Mouse (Mus musculus): ENCODE measurements around the gene Dtd1.
"Not testable (repeated sequence)": the region's sequence is repeated elsewhere in the genome, so short reads cannot be mapped to it uniquely, and the experiment has no call there.

Dtd1 gene

DNA sequence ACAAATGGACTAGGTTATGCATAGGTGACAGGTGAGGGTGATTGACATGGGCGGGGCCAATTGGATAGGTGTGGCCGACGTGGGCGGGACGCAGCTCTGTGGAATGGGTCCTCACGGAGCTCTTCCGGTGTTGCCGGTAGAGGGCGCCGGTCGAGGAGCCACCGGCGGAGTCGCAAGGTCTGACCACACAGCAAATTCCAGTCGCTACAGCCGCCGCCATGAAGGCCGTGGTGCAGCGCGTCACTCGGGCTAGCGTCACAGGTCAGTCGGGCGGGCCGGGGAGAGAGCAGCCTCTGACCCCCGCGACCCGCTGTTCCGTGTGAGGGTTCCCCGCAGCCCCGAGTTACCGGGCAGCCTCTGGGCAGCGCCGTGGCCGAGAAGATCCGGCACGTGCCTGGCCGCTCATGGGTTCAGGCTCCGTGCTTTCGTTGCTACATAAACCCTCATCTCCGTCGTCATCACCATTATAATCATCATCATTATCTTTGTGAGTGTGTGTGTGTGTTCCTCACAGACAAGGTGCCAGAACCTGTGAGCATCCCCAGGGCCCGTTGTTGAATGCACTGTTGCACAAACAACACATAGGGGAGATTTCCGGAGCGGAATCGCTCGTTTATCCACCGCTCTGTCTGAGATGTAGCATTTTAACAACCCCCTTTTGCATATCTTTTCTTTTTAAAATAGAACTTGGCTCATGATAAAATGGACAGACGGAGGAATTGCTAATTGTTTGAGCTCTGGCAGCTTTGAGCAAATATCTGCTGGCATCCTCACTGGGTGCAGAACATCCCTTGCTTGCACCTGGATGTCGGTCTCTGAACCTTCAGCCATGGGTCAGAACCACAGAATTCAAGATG is at the start of gene Dtd1:
Gene Dtd1, plus strand, starts transcription at position 67 of the 857 bp plus-strand sequence.
- DNase-seq: peak; percentile 94

DNA sequence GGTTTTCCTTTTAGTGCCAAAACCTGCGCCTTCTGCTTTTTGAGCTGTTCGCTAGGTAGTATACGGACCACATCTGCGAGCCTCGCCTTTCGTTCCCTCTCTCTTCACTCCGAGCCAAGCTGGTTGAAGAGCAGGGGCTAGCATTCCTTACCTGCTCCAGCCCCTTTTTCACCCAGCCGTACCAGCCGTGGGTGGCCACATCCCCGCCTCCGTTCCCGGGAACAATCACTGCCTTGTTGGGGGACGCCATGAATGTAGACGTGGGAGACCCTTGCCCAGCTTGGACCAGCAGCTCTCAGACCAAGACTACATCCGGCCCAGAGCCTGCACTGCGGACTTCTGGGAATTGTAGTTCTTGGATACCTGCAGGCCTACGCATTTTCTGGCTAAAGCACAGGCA is 49.2 kb upstream of the Dtd1 start, which contains the start of gene Rbbp9:
Gene Rbbp9, minus strand, starts transcription at position 341 of the 400 bp plus-strand sequence.
- peak; percentile 74 for DNase-seq

DNA sequence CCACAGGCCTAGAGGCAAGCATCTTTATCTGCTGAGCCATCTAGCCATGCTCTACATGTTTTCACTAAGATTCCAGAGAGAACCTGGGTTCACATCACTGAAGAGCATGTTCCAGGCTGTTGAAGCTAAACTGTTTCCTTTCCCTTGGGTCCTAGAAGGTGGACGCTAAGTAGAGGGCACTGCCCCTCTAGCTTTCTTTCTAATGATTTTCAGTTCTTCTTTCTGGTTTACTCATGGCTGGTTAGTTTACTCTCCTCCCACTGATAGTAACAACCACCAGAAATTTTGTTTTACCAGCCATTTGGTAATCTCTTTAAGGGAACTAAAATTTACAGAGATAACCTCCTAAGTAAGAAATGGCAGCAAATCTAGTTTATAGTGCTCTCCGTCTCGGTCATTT is 45.8 kb upstream of the Dtd1 start:
- no peak for DNase-seq

DNA sequence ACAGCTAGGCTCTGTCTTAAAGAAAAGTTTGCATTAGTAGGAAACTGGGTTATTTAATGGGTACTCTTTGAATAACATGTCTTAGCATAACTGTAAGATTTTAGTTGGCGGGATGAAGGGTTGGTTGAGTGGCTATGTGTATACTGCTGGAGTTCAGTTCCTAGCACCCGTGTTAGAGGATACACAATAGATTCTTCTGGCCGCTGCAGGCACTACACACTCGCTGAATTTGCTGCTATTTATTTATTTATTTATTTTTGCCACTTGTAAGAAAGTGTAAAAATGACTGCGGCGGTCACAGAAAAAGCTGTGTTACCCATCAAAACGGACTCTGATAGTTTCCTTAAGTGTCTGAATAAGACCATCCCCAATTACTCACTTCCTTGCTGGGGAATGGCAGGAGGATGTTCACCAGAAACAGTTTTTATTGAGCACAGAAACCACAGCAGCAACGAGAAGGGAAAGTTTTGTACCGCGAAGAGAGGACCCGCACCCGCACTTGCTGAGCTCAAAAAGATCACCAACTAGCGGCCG is 44.3 kb upstream of the Dtd1 start:
- no peak for DNase-seq

DNA sequence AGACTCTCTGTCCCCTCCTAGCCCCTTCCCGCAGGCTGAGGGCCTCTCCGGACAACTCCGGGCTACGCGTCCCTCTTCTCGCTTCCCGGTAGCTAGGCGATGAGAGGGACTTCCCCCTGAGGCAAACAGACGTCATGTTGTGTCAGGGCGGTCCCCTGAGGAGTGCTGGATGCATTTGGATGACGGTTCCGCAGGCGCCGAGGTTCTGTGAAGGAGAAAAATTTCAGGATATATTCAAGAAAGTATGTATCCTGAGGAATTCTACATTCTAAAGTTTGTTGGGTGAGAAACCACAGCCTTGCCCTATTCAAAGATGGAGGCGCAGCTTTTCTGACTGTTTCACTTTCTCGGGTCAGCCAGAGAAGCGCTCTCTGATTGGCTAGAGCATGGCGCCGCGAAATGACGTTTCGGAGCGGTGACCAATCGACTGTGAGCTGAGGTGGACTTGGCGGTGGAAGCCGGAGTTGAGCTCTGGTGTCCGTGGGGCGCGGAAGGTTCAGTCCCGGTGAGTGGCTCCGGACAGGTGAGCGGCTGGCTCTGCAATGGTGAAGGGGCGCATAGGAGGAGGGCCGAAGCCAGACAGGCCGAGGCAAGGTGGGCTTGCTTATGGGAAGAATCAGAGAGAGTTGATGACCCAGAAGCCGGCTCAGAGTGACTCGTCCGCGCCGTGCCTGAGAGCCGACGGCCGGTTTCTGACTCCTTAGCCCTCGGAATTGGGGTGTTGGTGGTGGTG is 43.7 kb upstream of the Dtd1 start, which contains the start of gene Sec23b:
Gene Sec23b, plus strand, starts transcription at position 410 of the 733 bp plus-strand sequence.
- DNase-seq: peak; percentile 98

DNA sequence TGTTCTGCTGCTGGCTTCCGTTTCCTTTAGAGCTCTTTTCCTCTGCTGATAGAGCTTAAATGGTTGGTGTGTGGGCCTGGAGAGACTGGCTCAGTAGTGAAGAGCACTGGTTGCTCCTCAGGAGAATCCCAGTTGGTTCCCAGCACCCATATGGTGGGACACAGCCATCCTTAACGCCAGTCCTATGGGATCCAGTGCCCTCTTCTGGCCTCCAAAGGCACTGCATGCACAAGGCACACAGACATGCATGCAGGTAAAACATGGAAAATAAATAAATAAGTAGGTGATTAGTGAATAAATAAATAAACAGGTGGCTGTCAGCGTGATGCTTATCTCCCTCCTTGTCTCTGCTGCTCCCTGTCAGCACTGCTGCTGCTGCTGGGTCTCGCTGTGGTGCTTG is 11.0 kb upstream of the Dtd1 start:
- no peak for DNase-seq

DNA sequence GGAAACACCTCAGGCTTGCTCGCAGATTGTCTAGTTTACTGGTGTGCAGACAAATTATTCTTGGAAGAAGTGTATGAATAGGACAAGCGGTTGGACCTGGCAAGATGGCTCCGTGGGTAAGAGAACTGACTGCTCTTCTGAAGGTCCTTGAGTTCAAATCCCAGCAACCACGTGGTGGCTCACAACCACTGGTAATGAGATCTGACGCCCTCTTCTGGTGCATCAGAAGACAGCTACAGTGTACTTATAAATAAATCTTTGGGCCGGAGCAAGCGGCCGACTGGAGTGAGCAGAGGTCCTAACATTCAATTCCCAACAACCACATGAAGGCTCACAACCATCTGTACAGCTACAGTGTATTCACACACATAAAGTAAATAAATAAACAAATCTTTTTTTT is 6.7 kb upstream of the Dtd1 start:
- DNase-seq: not testable (repeated sequence)

DNA sequence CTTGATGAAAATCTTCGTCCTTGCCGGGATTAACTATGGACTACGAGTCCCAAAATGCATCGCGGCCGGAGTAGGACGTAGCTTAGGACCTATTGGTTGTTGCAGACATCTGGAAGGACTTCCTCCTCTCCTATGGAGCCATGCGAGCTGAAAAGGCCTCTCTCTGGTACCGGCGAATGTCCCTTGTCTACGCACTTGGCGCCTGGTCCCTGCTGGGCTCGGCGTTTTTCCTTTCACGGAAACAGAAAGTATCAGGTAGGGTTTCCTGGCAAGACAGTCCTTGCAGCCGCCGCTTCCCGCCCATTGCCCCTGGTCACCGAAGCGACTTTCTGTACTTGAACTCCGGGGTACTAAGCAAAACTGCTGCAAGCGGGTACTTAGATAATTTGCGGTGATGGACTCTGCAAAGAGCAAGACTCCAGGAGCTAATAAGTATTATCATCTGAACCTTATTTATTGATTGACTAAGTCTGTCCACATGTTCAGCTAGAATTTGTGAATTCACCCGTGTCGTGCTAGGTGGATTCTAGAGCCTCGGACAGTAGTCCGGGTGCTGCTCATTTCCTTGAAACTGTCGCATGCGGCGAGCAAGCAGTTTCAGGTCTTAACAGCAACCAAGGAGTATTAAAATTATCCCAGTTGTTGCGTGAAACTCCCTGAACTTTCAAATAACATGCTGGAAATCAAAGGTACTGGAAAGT is 5.6 kb upstream of the Dtd1 start, which contains the start of gene Smim26:
Gene Smim26, plus strand, starts transcription at position 104 of the 701 bp plus-strand sequence.
- peak; percentile 86 for DNase-seq

DNA sequence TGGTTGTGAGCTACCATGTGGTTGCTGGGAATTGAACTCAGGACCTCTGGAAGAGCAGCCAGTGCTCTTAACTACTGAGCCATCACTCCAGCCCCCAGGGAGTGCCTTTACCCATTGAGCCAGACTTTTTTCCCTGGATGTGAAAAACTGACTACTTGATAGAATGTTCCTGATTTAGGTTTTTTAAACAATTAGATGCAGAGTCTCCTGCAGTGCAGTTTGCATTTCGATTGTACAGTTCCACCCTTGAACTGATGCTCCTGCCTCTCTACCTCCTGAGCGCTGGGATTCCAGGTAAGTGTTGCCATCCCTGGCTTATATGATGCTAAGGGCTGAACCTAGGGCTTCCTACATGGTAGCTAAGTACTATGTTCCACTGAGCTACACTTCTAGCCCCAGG is 1.7 kb upstream of the Dtd1 start:
- no peak for DNase-seq

DNA sequence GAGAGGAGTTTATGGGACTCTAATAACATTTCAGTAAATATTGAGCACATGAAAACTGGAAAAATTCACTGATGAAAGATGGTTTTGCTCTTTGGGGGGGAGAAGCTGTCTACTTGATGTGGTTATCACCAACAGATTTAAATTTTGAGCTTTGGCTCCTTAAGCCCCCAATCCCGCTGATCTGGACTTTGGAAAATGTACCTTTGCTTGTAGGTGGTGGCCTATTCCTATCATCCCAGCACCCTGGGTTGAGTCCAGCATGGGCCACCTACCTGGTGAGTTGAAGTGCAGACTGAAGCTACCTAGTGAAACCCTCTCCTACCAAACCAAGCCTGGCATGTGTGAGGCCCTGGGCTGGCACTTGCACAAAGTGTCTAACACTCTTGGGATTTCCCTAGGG is 1.9 kb downstream of the Dtd1 start:
- no peak for DNase-seq

DNA sequence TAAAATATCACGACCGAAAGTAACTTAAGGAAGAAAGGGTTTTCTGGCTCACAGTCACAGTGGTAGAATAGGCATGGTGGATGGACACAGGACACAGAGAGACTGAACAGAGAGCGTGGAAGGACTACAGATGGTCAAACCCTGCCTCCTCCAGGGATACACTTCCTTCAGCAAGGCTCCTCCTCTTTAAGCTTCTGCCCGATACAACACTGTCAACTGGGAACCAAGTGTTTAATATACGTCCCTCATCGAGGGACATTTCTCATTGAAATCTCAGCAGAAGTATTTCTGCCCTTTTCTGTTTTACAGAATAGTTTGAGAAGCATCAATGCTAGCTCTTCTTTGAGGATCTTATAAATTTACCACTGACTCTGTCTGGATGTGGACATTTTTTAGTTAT is 14.3 kb downstream of the Dtd1 start:
- DNase-seq: no peak

DNA sequence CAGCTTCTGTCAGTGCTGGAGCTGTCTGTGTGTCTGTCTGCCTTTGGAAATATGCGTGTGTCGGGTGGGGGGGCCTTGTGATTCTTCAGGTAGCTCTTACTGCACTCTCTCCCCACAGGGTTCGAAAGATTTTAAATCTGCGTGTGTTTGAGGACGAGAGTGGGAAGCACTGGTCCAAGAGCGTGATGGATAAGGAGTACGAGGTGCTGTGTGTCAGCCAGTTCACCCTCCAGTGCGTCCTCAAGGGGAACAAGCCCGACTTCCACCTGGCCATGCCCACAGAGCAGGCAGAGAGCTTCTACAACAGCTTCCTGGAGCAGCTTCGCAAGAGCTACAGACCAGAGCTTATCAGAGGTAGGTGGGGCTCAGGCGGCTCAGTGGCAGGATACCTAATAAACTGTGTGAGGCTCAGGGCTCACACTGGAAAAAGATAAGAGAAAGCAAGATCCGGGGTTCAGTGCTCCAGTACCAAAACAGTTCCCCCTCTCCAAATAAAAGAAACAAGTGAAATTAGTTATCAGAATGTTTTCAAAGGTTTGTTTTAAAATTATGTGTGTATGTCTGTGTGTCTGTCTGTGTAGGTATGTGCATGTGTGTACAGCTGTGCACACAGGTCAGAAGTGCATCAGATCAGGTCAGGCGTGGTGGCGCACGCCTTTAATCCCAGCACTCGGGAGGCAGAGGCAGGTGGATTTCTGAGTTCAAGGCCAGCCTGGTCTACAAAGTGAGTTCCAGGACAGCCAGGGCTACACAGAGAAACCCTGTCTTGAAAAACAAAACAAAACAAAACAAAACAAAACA is 17.6 kb downstream of the Dtd1 start:
- no peak for DNase-seq

DNA sequence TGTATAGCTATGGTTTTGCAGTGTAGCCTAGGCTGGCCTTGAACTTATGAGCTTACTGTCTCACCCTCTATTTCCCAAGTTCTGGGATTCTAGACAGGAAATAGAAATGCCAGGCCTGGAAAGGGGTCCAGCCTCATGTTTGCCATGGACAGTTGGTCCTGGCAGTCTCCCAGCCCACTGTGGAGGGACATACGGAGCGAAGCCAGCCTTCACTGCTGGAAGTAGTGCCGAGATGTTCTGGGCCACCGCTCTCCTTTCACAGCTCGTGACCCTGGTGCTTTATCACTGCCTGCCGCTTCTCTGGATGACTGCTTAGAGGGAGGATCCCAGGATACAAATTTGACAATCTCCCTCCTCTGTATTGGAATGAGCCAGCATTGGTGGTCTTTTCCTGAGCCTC is 21.8 kb downstream of the Dtd1 start:
- no peak for DNase-seq

DNA sequence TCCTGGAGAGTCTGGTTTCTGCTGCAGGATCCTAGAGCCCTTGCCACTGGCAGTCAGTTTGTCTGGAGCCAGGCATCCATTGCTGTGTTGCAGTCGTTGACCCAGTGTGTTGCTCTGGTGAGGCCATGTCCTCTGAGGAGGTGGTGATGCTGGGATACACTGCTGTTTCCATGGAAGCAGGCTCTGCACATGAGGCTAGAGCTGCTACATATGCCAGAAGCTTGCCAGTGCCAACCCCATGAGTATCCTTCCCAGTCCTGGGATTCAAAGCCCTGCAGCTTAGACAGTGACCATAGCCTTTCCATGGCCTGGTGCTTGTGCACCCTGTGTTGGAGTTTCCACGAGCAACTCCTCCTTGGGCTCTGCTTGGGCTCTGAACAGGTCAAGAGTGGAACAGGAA is 33.9 kb downstream of the Dtd1 start:
- no peak for DNase-seq

DNA sequence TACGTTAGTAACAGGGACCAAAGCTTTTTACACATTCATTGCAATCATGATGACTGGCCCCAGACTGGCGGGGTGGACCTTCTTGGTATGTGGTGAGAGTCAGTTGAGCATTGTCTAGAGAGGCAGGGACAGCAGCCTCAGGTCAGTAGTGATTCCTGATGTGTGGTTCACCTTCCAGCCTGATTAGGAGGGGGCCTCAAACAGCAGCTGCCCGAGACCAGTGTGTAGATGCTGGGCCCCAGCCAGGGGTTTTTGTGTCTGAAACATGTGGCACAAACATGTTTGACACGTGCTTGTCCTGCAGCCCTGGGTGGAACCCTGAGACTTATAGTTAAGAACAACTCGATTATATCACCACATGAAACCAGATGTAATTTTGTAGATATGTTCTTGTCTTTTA is 34.5 kb downstream of the Dtd1 start:
- DNase-seq: peak; percentile 27

DNA sequence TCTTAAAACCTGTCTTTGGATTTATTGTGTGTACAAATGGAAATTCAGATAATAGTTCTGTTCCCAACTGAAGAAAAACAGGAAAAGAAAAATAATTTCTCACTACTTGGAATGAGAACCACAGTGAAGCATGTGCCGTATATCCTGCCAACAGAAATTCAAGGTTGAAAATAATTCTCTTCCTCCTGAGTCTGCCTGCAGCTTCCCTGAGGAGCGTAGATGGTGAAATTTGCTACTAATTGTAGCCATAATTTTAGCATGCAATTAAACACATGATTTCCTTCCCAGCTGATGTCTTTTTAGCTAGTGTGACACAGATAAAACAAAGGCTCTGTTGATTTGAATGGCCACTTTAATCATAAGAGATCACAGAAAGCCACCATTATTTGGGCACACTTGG is 35.0 kb downstream of the Dtd1 start:
- DNase-seq: no peak

DNA sequence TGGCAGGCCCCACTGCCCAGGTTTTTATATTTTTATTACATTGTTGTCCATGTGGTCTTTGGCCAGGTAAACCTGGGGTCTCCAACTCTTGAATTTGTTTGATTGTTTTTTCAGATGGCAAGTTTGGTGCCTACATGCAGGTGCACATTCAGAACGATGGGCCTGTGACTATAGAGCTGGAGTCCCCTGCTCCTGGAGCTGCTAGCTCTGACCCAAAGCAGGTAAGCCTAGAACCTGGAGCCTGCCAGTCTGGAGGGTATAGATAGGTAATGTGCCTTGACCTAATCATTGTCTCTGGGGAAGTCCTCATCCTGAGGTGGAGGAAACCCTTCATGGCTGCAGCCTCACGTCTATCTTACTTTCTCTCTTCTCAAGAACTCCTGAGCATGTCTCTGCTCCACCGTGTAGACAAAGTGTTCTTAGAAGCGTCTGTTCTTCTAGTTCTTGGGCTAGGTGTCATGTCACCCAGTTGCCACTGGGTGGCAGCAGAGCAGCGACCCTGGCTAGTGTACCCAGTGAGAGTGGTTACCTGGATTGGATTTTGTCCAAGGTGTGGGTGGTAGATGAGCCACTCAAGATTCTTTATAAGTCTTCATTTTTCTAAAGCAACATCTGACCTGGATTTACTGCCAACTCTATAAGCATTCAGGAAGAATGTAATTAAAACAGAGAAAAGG is 36.1 kb downstream of the Dtd1 start:
- DNase-seq: peak; percentile 81

DNA sequence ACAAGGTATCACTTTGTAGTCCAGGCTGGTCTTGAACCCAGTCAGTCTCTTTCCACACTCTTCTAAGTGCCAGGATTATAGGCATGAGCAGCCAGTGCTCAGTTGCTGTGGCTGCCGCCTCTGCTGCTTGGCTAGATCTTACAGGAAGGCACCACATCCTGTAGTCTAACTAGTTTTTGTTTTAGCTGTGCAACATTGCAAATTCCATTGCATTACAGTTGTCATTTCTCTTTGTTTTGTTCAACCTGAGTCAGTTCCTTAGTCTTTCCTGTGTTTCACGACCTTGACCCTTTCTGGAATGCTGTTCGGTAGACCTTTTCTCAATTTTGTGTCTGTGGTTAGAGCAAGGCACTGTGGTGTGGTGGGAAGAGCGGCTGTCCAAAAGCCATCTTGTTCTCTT is 37.5 kb downstream of the Dtd1 start:
- DNase-seq: no peak

DNA sequence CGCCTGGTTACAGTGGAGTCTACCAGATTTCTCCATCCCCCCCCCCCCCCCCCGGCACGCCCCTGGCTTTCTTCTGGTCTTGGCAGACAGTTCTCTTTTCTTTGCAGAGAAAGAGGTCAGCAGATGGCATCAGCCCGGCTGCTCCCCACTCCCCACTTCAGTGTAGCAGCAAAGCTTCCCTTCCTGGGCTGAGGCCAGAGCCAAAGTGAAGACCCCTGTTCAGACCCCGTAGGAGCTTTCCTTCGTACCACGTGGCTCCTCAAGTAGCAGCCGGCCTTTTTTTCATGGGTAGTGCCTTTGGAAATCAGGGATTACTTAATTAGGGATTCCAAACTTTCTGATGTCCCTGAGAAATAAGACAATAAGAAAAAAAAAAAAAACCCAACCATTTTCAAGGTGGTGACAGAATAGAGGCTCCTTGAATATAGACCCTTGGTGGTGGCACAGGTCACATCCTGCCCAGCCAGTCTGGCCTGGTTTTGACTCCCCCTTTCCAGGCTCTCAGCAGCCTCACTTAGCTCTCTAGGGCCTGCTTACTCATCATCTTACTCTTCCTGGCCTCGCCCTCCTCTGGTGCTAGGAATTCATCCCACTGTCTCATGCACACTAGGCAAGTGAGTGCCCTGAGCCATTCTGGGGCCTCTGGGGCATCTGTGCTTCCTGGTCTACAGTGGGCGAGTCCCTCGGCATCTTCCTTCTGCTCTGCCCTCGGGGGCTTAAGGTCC is 38.1 kb downstream of the Dtd1 start:
- no peak for DNase-seq

DNA sequence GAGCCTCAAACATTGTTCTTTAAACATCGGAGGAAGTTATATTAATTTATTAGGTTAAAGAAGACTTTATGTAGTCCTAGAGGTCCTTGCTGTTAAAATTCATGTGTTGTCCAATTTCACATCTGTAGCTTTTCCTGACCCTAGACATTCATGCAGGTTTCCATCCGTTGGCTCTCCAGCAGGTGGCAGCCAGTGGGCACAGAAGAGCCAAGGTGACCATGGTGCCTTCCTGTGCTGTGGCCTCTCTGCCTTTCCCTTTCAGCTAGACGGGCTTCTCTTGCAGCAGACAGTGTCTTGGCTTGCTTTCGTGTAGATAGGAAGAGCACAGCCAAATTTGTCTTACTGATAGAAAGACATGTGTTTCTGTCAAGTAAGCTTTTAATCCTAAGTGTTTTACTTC is 39.0 kb downstream of the Dtd1 start:
- peak; percentile 64 for DNase-seq

DNA sequence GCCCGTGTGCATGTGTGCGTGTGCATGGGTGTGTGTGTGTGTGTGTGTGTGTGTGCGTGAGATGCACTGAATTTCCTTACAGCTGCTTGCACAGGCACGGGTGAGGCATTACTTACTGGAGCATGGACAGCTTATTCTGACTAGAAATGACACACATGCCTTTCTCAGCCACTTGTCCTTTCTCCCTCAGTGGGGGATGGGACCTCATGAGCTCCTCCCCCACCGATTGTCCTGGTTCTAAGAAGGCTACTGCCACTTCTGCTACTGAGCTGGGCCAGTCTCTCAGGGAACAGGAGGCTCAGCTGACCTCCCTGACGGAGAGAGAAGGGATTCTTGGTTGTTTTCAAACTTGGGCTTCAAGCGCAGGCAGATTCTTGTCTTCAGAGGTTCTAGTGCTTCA is 40.4 kb downstream of the Dtd1 start:
- no peak for DNase-seq
